Mouse (Mus musculus): ENCODE data around the gene Nxt1. TPM values are rescaled to one million over a fixed set of nuclear protein-coding genes. Genes with fewer than 3 reads are reported as not detected.

Gene Nxt1
- 10 to 100 TPM; 12.9 to 15.9 TPM for total RNA-seq (2021)
- long read RNA-seq, experiment 1, transcript Nxt1-201 (2 exons, 956 nt), result major isoform, 12 of 32 reads
- long read RNA-seq, experiment 1, partial matches to known transcripts, result 0 of 32 reads
- long read RNA-seq, experiment 1, other reads (novel, unspliced or antisense), result 18 of 32 reads
- long read RNA-seq, experiment 2, transcript Nxt1-201 (2 exons, 956 nt), result major isoform, 9 of 21 reads
- long read RNA-seq, experiment 2, partial matches to known transcripts, result 10 of 21 reads
- long read RNA-seq, experiment 2, other reads (novel, unspliced or antisense), result 0 of 21 reads

DNA sequence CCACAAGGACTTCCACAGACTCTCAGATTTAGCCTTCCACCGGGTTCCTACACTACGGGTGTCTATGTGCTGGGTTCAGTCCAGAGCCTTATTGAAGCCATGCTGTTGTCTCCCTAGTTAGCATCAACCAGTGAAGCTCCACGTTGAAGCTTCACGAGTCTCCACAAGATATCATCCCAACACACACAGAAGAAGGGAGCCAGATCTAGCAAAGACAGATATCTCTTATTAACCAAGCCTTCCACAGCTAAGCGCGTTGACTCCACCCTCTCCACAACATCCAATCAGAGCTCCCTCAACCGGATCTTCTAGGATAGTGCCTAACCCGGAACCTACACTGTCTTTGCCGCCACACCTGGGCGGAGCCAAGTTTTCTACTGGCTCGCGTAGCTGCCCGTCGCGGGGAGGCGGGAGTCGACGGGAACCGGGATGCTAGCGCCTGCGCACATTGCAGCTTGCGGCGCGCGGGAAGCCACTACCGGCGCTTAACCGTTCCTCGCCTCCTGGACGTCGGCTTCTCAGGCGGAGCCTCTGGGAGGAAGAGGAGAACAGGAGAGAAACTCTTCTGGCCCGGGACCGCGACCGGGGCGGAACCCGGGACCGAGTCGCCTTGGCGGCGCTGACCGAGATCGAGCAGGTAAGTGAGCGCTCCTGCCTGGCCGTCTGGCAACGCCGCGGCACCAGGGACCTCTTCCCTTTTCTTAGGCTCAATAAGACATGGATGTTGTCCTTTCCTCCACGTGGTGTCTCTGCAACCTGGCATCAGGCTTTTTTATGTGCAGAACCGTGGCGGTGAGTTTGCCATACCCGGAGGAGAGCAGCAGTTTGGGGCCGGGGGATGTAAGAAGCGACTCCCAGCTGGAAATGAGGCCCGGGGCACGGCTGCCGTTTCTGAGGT is at the start of gene Nxt1:
Gene Nxt1, plus strand, starts transcription at position 403 of the 898 bp plus-strand sequence.
- DNase-seq (ENCODE audit: low spot score in 2 of 2), result peak; percentile 99

DNA sequence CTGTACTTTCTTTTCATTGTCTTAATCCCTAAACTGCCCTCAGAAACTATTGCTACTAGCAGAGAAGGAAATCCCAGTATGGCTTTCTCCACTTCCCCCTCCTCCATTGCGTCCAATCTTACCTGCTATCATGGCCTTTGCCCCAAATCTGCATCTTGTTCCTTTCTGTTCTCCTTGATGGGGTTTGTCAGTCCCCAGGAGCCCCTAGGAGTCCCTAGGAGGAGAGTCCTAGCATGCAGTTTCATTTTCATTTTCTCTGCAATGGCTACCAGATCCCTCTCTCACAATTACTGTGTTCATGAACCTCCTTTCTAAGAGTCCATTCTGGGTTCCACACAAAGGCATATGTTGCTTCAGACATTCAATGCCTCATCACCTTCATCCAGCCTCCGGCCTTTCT is 49.3 kb upstream of the Nxt1 start:
- DNase-seq (ENCODE audit: low spot score in 2 of 2), result no peak

GRCm38 (mm10) chr2:148624484-148624883 is 47.9 kb upstream of the Nxt1 start:
- no peak for DNase-seq (ENCODE audit: low spot score in 2 of 2)

DNA sequence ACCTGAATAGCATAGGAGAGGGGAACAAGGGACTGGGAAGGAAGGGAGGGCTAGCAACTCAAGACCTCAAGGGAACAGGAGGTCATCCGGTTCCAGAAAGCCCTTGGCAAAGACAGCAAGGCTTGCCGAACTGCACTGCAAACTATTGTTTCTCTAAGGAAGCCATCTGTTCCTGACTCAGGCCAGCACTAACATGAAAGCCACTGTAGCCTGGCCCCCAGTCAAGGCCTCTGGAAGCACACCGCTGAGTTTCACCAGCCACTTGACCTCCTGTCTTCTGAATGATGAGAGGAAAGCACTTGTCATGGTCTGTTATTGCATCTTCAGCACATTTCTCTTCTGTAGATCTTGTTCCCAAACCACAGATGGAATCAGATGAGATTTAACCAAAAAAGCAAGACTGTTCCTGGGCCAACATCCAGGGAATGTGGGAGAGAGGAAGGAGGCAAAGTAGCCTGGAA is 45.4 kb upstream of the Nxt1 start:
- peak; percentile 21 to 29 for DNase-seq (ENCODE audit: low spot score in 2 of 2)

DNA sequence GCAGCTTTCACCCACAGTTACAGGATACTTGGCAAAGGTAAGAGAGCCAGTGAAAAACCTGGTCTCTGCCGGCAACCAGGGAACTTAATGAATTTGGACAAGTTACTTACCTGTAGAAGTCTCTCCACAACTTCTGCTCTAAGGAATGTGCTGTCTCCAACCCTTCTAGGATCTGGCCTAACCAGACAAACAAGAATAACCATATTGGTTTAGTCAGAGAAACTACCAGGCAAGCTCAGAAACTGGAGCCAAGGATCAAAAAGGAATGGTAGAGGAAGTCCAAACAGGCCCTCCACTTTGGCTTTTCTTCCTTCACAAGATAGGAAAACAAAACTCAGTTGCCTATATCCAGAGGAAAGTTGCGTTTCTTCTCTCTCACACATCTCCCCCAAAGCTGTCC is 41.4 kb upstream of the Nxt1 start:
- DNase-seq (ENCODE audit: low spot score in 2 of 2), result no peak

GRCm38 (mm10) chr2:148631602-148632001 is 40.8 kb upstream of the Nxt1 start:
- no peak for DNase-seq (ENCODE audit: low spot score in 2 of 2)

DNA sequence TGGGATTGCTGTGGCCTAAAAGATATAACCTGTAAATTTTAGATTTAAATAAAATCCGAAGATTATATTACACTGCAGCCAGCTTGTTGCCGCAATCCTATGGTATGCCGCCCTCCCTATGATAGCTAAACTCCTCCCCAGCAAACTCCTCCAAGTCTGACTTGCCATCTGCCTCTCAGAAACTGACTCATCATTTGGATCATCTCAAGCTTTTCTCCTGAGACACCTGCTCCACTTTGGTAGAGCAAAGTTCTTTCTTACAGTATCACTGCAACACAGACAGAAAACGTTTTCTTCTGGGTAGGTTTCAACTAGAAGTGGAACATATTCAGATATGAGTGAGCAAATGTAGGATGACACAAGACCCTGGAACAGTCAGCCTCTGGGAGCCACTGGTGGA is 37.9 kb upstream of the Nxt1 start:
- peak; percentile 31 to 35 for DNase-seq (ENCODE audit: low spot score in 2 of 2)

DNA sequence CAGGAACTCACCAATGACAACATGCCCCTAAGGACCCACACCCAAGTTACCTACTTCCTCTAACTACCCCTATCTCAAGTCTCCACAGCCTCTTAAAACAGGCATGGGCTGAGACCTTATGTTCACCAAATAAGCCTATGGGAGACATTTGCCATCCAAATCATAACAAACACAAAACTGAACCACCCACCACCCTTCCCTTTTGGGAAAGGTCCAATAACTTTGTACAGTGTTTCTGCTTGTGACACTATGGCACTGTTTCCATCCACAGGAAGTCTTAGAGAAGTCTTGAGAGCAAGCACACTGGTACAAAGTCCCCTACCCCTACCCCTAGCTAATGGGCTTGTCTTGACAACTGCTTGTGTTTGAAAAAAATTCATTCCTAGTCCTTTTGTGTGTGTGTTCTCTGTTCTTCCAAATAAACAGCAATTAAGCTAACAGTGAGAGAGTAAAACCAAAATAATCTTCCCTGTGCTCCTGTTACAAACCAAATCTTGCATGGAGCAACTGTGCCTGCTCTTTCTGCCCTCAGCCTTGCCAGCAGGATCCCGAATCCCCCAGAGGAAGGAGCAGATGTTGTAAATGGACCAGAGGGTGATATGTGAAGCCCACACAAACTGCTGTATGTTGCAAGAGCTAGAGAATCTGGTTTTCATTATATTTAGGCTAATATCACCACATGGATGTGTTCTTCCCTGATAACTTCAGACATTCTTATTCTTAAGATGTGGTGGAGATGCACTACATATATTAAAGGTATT is 29.6 kb upstream of the Nxt1 start:
- DNase-seq (ENCODE audit: low spot score in 2 of 2), result no peak

DNA sequence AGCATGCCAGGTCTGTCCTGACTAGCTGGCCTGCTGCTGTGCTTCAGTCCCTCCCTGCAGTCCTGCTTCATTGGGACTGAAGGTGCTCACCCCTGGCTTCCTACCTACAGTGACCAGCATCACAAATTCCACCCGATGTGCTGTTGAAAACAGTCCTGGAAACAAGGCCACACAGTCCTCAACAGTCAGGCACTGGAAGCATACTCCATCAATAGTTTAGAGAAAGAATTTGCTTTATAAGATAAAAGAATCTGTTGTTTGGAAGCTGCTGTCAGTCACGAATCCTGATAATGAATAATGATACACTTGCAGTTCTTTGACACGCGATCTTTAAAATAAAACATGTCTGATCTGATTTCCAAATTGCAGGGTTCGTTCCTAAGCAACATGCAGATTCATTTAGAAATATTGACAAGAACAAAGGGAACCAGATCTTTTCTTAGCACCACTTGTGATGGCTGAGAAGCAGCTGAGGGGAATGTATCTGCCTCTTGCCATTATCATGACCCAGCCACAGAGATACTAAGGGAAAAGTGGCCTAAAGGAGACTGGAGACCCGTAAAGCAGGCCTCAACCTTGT is 27.9 kb upstream of the Nxt1 start:
- no peak for DNase-seq (ENCODE audit: low spot score in 2 of 2)

- no peak for DNase-seq (ENCODE audit: low spot score in 2 of 2)
These were observed 21.6 kb upstream of the Nxt1 start for GRCm38 (mm10) chr2:148650587-148651357.

DNA sequence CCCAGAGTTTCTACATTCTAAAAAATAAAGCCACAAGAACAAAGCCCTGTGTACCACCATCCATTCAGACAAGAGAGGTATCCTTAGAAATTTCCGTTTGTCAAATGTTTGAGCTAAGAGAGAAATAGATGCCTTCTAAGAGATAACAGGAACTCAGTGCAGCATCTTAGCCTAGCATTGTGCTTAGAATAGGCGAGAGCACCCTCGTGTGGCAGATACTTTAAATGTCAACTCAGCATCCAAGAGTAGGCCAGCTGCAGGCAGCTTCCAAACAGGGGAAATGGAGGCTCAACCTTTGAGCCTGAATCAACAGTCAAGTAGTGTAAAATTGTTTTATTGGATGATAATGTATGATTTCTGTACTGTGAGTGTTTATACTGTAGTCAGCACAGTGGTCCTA is 17.4 kb upstream of the Nxt1 start:
- peak; percentile 74 to 80 for DNase-seq (ENCODE audit: low spot score in 2 of 2)

DNA sequence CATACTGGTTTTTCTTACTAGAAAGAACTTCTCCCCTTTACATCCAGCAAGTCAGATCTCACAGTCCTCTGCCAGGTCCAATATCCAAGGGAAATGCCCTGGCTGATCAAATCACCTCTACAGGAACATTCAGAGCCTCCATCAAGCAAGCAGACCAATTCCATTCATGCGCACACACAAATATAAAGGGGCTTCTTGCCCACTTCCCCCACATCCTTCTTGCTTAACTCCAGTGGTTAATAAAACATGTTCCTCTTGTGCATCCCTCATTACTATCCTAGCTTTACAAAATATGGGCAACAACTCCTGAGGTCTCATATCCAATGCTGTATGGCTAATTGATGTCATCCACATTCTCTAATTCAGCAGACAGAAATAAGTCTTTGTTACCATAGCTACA is 8.9 kb upstream of the Nxt1 start:
- no peak for DNase-seq (ENCODE audit: low spot score in 2 of 2)

DNA sequence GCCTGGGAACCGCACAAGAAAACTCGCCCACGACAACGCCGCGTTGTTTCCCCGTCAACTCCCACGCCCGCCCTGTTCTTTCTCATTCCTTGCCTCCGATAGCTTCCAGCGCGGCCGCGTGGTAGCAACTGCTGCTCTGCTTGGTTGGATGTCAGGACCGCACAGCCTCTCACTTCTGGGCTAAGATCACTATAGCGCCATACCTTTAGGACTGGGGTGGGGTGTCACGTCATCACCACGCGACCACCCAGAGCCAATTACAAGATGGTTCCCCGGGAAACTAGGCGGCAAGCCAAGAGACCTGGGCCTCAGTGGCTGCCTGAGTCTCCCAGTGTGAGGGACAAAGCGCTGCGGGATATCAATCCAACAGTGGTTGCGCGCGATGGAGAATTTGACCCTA is 5.4 kb downstream of the Nxt1 start:
- peak; percentile 76 to 80 for DNase-seq (ENCODE audit: low spot score in 2 of 2)

DNA sequence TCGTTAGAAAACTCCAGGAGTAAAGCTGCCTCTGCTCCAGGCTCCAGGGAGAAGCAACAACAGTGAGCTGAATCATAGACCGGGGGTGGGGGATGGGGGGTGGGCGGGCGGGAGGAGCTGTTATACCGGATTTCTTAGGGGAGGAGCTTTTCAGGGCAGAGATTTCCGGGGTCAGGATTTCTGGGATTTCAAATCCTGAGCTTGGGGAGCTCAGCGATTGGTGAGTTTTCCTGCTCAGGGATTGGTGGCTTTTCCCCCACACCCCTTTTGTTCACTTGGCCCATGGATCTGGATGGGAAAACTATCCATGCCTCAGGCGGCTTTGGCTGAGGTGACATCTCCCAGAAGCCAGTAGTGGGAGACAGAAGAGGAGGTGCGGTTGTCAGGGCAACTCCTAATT is 6.9 kb downstream of the Nxt1 start:
- DNase-seq (ENCODE audit: low spot score in 2 of 2), result peak; percentile 27 to 32

GRCm38 (mm10) chr2:148680775-148681291 is 8.4 kb downstream of the Nxt1 start, which contains the start of gene Gzf1:
Gzf1 (plus strand) TSS chr2:148681023.
- peak; percentile 99 for DNase-seq (ENCODE audit: low spot score in 2 of 2)

- DNase-seq (ENCODE audit: low spot score in 2 of 2), result no peak
These were observed 9.1 kb downstream of the Nxt1 start for GRCm38 (mm10) chr2:148681461-148681891.

DNA sequence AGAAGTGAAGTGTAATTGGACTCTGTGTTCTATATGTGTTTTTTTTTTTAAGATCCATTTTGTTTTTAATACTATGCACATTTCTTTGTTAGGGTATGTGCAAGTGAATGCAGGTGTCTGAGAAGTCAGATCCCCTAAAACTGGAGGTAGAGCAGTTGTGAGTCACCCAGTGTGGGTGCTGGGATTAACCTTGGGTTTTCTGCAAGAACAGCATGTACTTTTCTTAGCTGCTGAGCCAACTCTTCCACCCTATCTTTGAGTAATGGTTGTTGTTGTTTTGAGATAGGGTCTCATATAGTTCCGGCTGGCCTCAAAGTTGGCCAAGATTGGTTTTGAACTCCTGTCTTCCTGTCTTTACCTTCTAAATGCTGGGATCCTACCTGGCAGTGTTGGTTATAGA is 10.6 kb downstream of the Nxt1 start:
- DNase-seq (ENCODE audit: low spot score in 2 of 2), result no peak

GRCm38 (mm10) chr2:148684972-148685371 is 12.6 kb downstream of the Nxt1 start:
- DNase-seq (ENCODE audit: low spot score in 2 of 2), result no peak

DNA sequence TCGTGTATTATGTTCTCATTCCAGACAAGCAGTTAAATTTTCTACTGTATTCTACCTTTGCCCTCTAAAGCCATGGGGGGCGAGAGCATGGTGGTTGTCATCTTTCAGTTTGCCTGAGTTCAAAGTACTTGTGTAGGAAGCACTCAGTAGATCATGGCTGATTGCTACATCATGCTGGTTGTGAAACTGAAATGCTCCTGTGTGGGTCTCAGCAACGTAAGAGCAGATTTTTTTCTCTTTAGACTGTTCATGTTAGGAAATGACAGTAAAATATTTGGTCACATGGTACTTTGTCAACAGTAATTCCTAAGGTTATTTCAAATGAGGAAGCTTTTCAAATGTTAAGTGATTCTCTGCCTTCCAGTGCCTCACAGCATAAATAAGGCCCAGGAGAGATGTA is 13.3 kb downstream of the Nxt1 start:
- no peak for DNase-seq (ENCODE audit: low spot score in 2 of 2)

GRCm38 (mm10) chr2:148686862-148687261 is 14.5 kb downstream of the Nxt1 start:
- no peak for DNase-seq (ENCODE audit: low spot score in 2 of 2)

All from left cerebral cortex, adult 18-20 months (tissue).